Mouse (Mus musculus) retina, postnatal 7 days (tissue): Measurements from ENCODE around the gene Cdcp1.

Experiments used
- DNase-seq: peaks from one replicate; pipeline ENCODE4 v3.0.0-alpha.2; 2012; ENCODE audit warnings: low read depth, low spot score

Gene Cdcp1

DNA sequence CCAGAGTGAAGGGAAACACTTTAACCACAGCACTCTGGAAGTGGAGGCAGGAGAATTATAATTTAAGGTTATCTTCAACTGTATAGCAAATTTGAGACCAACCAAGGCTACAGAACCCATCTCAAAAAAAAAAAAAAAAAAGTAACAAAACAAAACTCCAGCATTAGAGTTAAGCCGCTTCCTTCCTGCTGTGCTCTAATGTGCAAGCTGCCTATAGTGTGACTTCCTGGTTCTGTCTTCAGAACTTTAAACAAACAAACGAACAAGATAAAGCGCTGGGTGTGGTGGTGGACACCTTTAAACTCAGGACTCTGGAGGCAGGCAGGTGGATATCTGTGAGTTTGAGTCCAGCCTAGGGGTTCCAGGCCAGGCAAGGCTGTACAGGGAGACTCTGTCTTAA, 63.8 kb downstream of the Cdcp1 start:
- no peak for DNase-seq

DNA sequence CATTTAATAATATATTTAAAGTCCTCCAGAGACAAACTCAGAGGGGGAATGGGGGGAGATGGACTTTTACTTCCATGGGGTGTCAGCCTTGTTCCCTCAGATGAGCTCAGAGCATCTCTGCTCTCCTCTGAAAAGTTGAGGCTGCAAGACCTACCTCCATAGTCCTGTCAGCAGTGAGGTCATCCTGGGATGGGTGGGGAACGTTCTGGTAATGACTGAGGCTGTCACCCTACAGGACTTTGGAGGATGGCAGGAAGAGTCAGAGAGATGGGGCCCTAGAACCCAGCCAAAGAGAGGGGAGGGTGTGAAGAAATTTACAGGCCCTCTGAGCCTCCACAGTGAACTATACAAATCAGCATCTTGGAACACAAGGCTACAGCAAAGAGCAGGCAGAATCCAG, 64.3 kb downstream of the Cdcp1 start:
- DNase-seq = no peak

GRCm38 (mm10) chr9:123150241-123151020, 65.4 kb downstream of the Cdcp1 start, which contains the start of gene Clec3b:
Gene Clec3b (plus strand): TSS chr9:123150946.
- DNase-seq = no peak

DNA sequence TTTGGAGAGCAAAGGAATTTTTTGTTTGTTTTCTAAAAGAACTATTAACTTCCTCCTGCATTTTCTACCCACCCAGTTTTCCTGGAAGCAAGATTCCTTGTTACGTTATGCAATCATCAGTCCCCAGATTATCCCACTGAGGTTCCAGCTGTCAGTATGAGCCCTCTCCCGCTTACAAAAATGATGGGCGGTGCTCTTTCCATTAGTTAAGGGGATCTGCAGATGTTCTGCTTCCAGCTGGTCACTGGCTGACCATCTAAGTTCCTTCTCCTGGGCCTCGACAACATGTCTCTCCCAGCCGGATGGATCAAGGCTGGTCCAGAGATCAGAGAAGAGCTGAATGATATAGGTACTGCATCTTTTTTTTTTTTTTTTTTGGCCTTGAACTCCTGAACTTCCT, 67.4 kb downstream of the Cdcp1 start:
- DNase-seq = no peak

DNA sequence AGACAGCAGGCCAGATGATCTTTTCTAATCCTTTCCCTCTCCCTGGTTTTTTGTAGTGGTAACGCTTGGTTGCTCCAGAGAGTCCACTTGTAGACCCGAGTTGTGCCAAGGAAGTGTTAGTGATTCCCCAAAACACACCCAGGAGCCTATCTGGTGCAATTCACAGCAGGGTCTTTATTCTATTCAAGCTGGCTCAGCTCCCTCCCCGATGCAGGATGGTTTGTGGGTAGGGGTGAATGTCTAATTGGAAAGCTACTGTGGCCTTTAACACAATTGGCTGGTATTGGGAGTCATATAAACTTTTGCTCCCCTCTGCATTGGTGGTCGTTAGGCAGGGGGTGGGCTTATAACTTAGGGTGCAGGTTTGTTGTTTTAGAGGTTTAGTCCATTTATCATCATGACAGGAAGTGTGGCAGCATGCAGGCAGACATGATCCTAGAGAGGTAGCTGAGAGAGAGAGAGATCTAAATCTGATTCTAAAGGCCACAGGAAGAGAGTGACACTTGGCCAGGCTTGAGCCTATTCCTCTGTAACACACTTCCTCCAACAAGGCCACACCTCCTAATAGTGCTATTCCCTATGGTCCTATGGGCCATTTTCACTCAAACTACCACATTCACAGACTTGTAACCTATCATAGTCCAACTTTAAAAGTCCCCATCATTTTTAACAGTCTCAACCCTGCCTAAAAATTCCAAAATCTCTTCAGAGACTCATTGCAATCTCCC, 75.8 kb downstream of the Cdcp1 start:
- DNase-seq = no peak

DNA sequence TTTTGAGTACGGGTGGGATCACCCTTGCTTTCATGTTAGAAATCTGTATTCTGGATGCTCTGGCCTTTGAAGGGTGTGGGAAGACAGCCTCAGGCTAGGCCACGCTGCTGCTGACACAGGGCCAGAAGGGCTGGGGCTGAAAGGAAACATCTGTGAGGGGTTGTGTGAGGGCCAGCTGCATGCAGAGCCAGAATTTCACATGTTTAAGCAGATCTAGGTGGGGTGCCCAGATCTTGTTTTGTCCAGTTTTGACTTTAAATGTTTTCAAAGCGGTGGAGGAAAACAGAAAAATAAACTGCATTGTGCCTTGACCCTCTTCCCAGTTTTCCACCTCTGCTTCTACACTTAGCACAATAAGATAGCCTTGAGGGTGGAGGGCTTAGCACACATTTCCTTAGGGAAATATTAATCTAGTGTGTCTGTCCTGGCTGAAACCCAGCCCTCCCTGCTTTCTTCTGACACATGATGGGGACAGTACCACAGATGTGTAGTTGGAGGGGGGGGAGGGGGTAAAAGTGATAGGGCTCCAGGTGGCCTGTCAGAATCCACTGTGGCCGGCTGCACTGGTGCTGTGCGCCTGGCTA, 76.9 kb downstream of the Cdcp1 start:
- no peak for DNase-seq

DNA sequence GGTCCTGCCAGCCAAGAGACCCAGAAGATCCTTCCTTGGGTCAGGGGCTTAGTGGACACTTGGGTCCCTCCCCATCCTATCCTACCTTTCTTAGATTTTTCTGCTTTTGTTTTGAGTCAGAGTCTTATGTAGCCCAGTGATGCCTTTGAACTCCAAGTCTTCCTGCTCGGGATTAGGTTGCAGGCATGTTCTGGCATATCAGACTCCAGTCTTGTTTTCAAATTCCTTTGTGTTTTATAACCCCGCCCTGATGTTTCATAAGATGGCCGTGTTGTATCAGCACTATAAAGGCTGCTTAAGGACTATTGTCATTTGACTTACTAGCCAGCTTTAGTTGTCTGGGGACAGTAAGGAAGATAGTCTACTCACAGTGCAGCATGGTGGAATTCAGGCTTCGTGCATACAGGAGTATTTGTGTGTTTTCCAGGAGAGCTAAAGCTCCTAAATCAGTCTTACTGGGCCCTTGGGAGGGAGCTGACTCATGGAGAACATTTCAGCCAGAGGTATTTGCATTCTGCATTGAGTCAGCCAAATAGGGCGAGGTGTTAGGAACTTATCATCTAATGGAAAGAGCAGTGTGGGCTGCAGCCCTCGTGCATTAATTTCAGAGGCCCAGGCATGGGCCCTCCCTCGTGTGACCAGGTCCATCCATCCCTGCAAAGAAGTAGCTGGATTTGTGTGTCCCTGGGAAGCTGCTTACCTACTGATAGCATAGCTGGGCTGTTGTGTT, 78.7 kb downstream of the Cdcp1 start:
- no peak for DNase-seq

DNA sequence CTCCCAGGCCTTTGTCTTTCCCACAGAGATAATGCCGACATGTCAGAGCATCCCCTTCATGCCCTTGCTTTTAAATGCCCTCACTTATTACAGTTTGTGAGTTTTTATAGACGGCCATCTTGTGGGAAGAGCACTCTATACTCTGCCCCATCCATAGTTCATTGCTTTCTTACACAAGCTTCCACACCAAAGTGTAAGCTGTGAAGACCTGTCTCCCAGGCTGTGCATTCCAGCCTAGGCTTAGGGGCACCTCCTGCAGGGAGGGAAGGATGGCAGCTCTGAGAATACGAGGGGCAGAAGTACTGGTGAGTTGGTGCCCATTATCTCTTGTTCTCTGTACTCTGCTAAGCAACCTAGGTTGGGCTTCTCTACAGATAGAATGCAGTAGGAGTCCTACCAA, 82.8 kb downstream of the Cdcp1 start:
- no peak for DNase-seq

GRCm38 (mm10) chr9:123127663-123128062, 88.2 kb downstream of the Cdcp1 start:
- DNase-seq = no peak

GRCm38 (mm10) chr9:123124413-123124981, 91.3 kb downstream of the Cdcp1 start:
- no peak for DNase-seq

DNA sequence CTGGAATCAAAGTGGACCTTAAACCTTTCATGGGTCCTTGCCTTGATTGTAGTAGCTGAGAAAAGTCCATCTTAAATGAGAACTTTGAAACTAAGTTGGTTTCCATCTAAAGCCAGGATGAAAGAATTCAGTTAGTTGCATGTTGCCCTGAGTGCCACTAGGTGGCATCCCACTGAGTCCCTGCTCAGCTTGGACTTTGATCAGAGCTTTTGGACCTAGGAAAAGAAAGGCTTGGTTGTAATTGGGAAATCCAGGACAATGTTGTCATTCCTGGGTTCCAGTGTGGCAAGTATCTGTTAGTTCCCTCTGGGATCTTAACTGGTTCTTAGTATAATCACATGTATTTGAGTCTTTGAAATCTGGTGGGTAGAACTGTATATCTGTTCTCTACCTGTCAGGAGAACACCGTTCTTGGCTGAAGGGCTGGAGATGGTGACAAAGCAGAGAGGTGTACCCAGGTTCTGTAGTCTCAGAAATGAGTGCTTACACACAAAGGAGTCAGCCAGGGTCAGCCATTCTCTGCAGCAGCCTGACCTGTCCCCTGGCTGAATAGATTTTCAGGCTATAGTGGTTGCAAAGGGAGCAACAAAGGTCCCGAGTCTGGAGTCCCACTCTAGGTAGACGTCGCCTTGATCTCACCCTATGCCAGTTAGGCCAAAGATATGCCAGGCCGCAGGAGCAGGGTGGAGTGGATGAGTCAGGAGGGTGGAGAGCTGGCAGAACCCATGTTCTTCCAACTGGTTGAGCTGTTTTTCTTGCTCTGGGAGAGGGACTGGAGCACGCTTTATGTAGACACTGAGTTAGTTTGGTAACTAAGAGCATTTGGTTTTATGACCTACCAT, 92.0 kb downstream of the Cdcp1 start:
- no peak for DNase-seq

- no peak for DNase-seq
Observed at GRCm38 (mm10) chr9:123123017-123123416, 92.8 kb downstream of the Cdcp1 start.
